Mouse (Mus musculus) heart, adult 2 months (tissue): ENCODE results near the gene Appl1.

Experiments
- CTCF ChIP-seq: fragments of 200-600 bp; IDR thresholded peaks from 2 replicates; pipeline ENCODE4 v1.8.1; 2022; ENCODE audit warnings: antibody characterized with exemption, mild to moderate bottlenecking, moderate library complexity
- POLR2A ChIP-seq: fragments of 200-500 bp; IDR thresholded peaks from 2 replicates; pipeline ENCODE4 v1.6.1; 2011; ENCODE audit warnings: mild to moderate bottlenecking, low read depth, low read length, control low read depth; ENCODE audit not compliant: insufficient read depth

GRCm38 (mm10) chr14:26890777-26891176 lies 80.3 kb downstream of the Appl1 start:
- TF ChIP-seq CTCF (no peak), POLR2A (no peak)
